Mouse (Mus musculus) kidney, postnatal 0 days (tissue): ENCODE results near the gene Ccl20. TPM values are rescaled to one million over a fixed set of nuclear protein-coding genes. Genes with fewer than 3 reads are reported as not detected.

ENCODE experiments used
- ATAC-seq: fragments of 200-750 bp; cut with Nextera tagmentation; replicated peaks from 2 replicates; pipeline ENCODE4 v1.8.0; 2017; ENCODE audit warnings: low read depth, moderate number of reproducible peaks, moderate TSS enrichment, moderate library complexity; ENCODE audit not compliant: low FRiP score
- DNase-seq: peaks from one replicate; pipeline ENCODE4 v3.0.0-alpha.2; 2016; ENCODE audit warnings: low spot score
- H3K27ac ChIP-seq: fragments of 300-500 bp; sonication (generic); 2 replicates; pipeline ENCODE4 v1.5.1; 2014; ENCODE audit warnings: mild to moderate bottlenecking
- H3K27me3 ChIP-seq: fragments of 300-500 bp; sonication (generic); 2 replicates; pipeline ENCODE4 v1.6.1; 2014; ENCODE audit warnings: low read length, mixed read lengths; ENCODE audit not compliant: insufficient read depth
- H3K36me3 ChIP-seq: fragments of 300-500 bp; sonication (generic); 2 replicates; pipeline ENCODE4 v1.6.1; 2014; ENCODE audit warnings: low read length, mixed read lengths; ENCODE audit not compliant: insufficient read depth
- H3K4me1 ChIP-seq: fragments of 300-500 bp; sonication (generic); replicated peaks from 2 replicates; pipeline ENCODE4 v1.6.1; 2014; ENCODE audit warnings: antibody characterized with exemption, low read length, mixed read lengths; ENCODE audit not compliant: insufficient read depth
- H3K4me2 ChIP-seq: fragments of 300-500 bp; sonication (generic); 2 replicates; pipeline ENCODE4 v1.6.1; 2014; ENCODE audit warnings: mild to moderate bottlenecking, low read length, moderate library complexity, mixed read lengths
- H3K4me3 ChIP-seq: fragments of 300-500 bp; sonication (generic); replicated peaks from 2 replicates; pipeline ENCODE4 v1.5.1; 2014; ENCODE audit warnings: low read depth, low read length
- H3K9ac ChIP-seq: fragments of 300-500 bp; sonication (generic); 2 replicates; pipeline ENCODE4 v1.6.1; 2014; ENCODE audit warnings: low read depth, low read length
- H3K9me3 ChIP-seq: fragments of 300-500 bp; sonication (generic); replicated peaks from 2 replicates; pipeline ENCODE4 v1.6.1; 2016; ENCODE audit warnings: low read length, inconsistent platforms, mixed read lengths
- CTCF ChIP-seq: IDR thresholded peaks from 2 replicates; pipeline ENCODE4 v1.5.1; 2016; ENCODE audit warnings: antibody characterized with exemption, low read depth, mild to moderate bottlenecking, moderate library complexity
- WGBS: fragments of 180-500 bp; shearing (Covaris S2); extraction: QIAGEN DNeasy Blood & Tissue Kit; methylation state at CpG from one replicate; pipeline ENCODE4 v1.1.7; 2014; 5-methylcytosine and 5-hydroxymethylcytosine counted together
- polyA plus RNA-seq: library from polyadenylated mRNA; unstranded; fragments of >200 nt; fragmentation: Nextera tagmentation; extraction: Ambion mirVana; gene quantifications from 2 replicates; pipeline ENCODE4 v1.2.1, GENCODE M21; 2015

Ccl20 gene
- polyA plus RNA-seq, 1 experiment from 2014 or later, result 0.46 TPM

- no peak for TF ChIP-seq CTCF
- no peak overlapping the region for H3K27ac ChIP-seq
- DNase-seq (no peak), ATAC-seq (no peak)
- H3K27me3 ChIP-seq, result no peaks in the 10 kb centered on the region
- no peaks in the 10 kb centered on the region for H3K36me3 ChIP-seq
- H3K9me3 ChIP-seq, result no peaks in the 10 kb centered on the region
- H3K4me2 ChIP-seq, result no peak overlapping the region
- H3K4me3 ChIP-seq, result no peak overlapping the region
- H3K4me1 ChIP-seq, result no peaks in the 10 kb centered on the region
- no peak overlapping the region for H3K9ac ChIP-seq
Measured at GRCm38 (mm10) chr1:83110992-83111391, 5.6 kb upstream of the Ccl20 start.

GRCm38 (mm10) chr1:83111726-83112125, 4.8 kb upstream of the Ccl20 start:
- Histone ChIP-seq H3K27ac (no peak overlapping the region), H3K4me3 (no peak overlapping the region), H3K4me1 (no peaks in the 10 kb centered on the region), H3K9ac (no peak overlapping the region), H3K9me3 (no peaks in the 10 kb centered on the region), H3K4me2 (no peak overlapping the region), H3K36me3 (no peaks in the 10 kb centered on the region), H3K27me3 (no peaks in the 10 kb centered on the region)
- DNase-seq (no peak), ATAC-seq (no peak)
- 50% methylated on average over 5 of the region's 5 CpGs for WGBS
- TF ChIP-seq CTCF, result no peak

GRCm38 (mm10) chr1:83117217-83117616, 651 bp downstream of the Ccl20 start:
- TF ChIP-seq CTCF, result no peak
- Histone ChIP-seq H3K4me2 (no peak overlapping the region), H3K27ac (no peak overlapping the region), H3K4me3 (no peak overlapping the region), H3K4me1 (no peaks in the 10 kb centered on the region), H3K36me3 (no peaks in the 10 kb centered on the region), H3K9me3 (no peaks in the 10 kb centered on the region), H3K9ac (no peak overlapping the region), H3K27me3 (no peaks in the 10 kb centered on the region)
- 89% methylated on average over 3 of the region's 3 CpGs for WGBS
- DNase-seq (no peak), ATAC-seq (no peak)

GRCm38 (mm10) chr1:83117661-83118060, 1.1 kb downstream of the Ccl20 start:
- H3K27ac ChIP-seq, result no peak overlapping the region
- H3K27me3 ChIP-seq, result no peaks in the 10 kb centered on the region
- no peak overlapping the region for H3K4me2 ChIP-seq
- ATAC-seq, result no peak
- no peaks in the 10 kb centered on the region for H3K9me3 ChIP-seq
- H3K4me3 ChIP-seq, result no peak overlapping the region
- no peak for TF ChIP-seq CTCF
- H3K4me1 ChIP-seq, result no peaks in the 10 kb centered on the region
- no peak overlapping the region for H3K9ac ChIP-seq
- WGBS, result 88% methylated on average over 7 of the region's 7 CpGs
- no peaks in the 10 kb centered on the region for H3K36me3 ChIP-seq
- DNase-seq, result no peak

- no peaks in the 10 kb centered on the region for H3K27me3 ChIP-seq
- H3K4me2 ChIP-seq, result no peak overlapping the region
- no peaks in the 10 kb centered on the region for H3K36me3 ChIP-seq
- ATAC-seq (no peak), DNase-seq (no peak)
- H3K9me3 ChIP-seq, result no peaks in the 10 kb centered on the region
- H3K9ac ChIP-seq, result no peak overlapping the region
- H3K4me1 ChIP-seq, result no peaks in the 10 kb centered on the region
- no peak overlapping the region for H3K4me3 ChIP-seq
- no peak for TF ChIP-seq CTCF
- no peak overlapping the region for H3K27ac ChIP-seq
Measured at GRCm38 (mm10) chr1:83119903-83120302, 3.3 kb downstream of the Ccl20 start.

- ATAC-seq, result no peak
- no peak for DNase-seq
- Histone ChIP-seq H3K27ac (no peak overlapping the region), H3K4me1 (no peaks in the 10 kb centered on the region), H3K4me3 (no peak overlapping the region), H3K36me3 (no peaks in the 10 kb centered on the region), H3K4me2 (no peak overlapping the region), H3K27me3 (no peaks in the 10 kb centered on the region), H3K9me3 (no peaks in the 10 kb centered on the region), H3K9ac (no peak overlapping the region)
- 62% methylated on average over 3 of the region's 3 CpGs for WGBS
- no peak for TF ChIP-seq CTCF
Measured at GRCm38 (mm10) chr1:83120312-83120711, 3.7 kb downstream of the Ccl20 start.

GRCm38 (mm10) chr1:83123201-83123600, 6.6 kb downstream of the Ccl20 start:
- no peak for TF ChIP-seq CTCF
- H3K27me3 ChIP-seq, result no peaks in the 10 kb centered on the region
- H3K9ac ChIP-seq, result no peak overlapping the region
- H3K9me3 ChIP-seq, result no peaks in the 10 kb centered on the region
- no peaks in the 10 kb centered on the region for H3K4me1 ChIP-seq
- ATAC-seq (no peak), DNase-seq (no peak)
- no peak overlapping the region for H3K27ac ChIP-seq
- H3K4me2 ChIP-seq, result no peak overlapping the region
- H3K4me3 ChIP-seq, result no peak overlapping the region
- 77% methylated on average over 2 of the region's 2 CpGs for WGBS
- H3K36me3 ChIP-seq, result no peaks in the 10 kb centered on the region
